ENCODE assay signal across 21 mouse cellular contexts in the genomic region with DNA sequence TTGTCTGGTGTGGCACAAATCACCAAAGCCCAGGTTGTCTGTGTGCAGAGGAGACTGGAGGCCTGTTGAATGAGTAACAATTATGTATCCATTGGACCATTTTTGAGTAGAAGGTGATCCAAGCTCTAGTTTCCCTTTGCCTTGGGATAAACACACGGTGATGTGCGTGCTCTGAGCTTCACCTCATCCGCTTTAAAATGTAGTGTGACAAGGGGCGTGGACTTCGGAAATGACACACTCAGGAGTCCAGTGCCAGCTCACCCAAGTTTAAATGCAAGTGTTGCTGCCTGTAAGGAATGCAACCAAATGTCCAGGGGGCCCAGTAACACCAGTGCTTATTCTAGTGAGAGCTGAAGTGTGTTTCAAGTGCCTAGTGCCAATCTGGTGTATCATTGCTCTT.
A peak's percentile ranks its signal among the peaks of the same experiment; 100 is the strongest.
DNase-seq lines count a peak whose midpoint lies in the region; ATAC-seq lines count a peak whose summit lies in the region.
"Had no signal": no experiment of that assay in that cellular context is flagged by ENCODE, and none has a peak within 500 bp of the region (broad histone marks: within the 10 kb centered on the region; RNA-seq: fewer than 3 reads in every experiment).

No protein-coding gene starts in this region.

- no peak for ATAC-seq in intestine, embryonic 14.5 days (replicated peaks; ENCODE audit: low FRiP score, low TSS enrichment, low read depth)
- ATAC-seq in intestine, embryonic 15.5 days: no peak
- no peak for ATAC-seq in neural tube, embryonic 15.5 days (ENCODE audit: low FRiP score)
- ATAC-seq: forebrain, embryonic 14.5 days; forebrain, embryonic 16.5 days had no signal

- peaks cover 91% of the 10 kb centered on the region for H3K27me3 ChIP-seq in intestine, embryonic 14.5 days (replicated peaks; ENCODE audit: control insufficient read depth, insufficient read depth, low read length)
- peaks cover 65% of the 10 kb centered on the region for H3K27me3 ChIP-seq in intestine, embryonic 15.5 days (replicated peaks)
- H3K27me3 ChIP-seq in neural tube, embryonic 15.5 days (replicated peaks): peaks cover 92% of the 10 kb centered on the region
- H3K27me3 ChIP-seq in embryonic facial prominence, embryonic 10.5 days (replicated peaks; ENCODE audit: low read depth, poor library complexity, severe bottlenecking): peaks cover 97% of the 10 kb centered on the region

- H3K4me3 ChIP-seq in intestine, embryonic 14.5 days (ENCODE audit: low read depth, low read length): no peak overlapping the region
- no peak overlapping the region for H3K4me3 ChIP-seq in intestine, embryonic 15.5 days (replicated peaks)
- no peak overlapping the region for H3K4me3 ChIP-seq in neural tube, embryonic 15.5 days (replicated peaks)
- no peak overlapping the region for H3K4me3 ChIP-seq in embryonic facial prominence, embryonic 10.5 days
- H3K4me3 ChIP-seq: embryonic facial prominence, embryonic 13.5 days; embryonic facial prominence, embryonic 15.5 days; erythroblast, embryonic 14.5 days; forebrain, embryonic 10.5 days; forebrain, embryonic 12.5 days had no signal

- no peaks in the 10 kb centered on the region for H3K36me3 ChIP-seq in intestine, embryonic 14.5 days (ENCODE audit: control insufficient read depth, insufficient read depth, low read length)
- no peaks in the 10 kb centered on the region for H3K36me3 ChIP-seq in intestine, embryonic 15.5 days
- no peaks in the 10 kb centered on the region for H3K36me3 ChIP-seq in neural tube, embryonic 15.5 days
- no peaks in the 10 kb centered on the region for H3K36me3 ChIP-seq in embryonic facial prominence, embryonic 10.5 days (replicated peaks)
- H3K36me3 ChIP-seq: embryonic facial prominence, embryonic 13.5 days; embryonic facial prominence, embryonic 15.5 days; forebrain, embryonic 10.5 days; forebrain, embryonic 12.5 days had no signal

- 91% methylated on average over 5 of the region's 5 CpGs for WGBS in intestine, embryonic 14.5 days
- 83% methylated on average over 5 of the region's 5 CpGs for WGBS in intestine, embryonic 15.5 days
- 88% methylated on average over 5 of the region's 5 CpGs for WGBS in neural tube, embryonic 15.5 days
- WGBS in embryonic facial prominence, embryonic 10.5 days: 89% methylated on average over 5 of the region's 5 CpGs

- H3K4me2 ChIP-seq in intestine, embryonic 14.5 days (ENCODE audit: low read length): no peak overlapping the region
- no peak overlapping the region for H3K4me2 ChIP-seq in intestine, embryonic 15.5 days (replicated peaks)
- no peak overlapping the region for H3K4me2 ChIP-seq in neural tube, embryonic 15.5 days
- H3K4me2 ChIP-seq: embryonic facial prominence, embryonic 13.5 days; embryonic facial prominence, embryonic 15.5 days; forebrain, embryonic 12.5 days had no signal

- no peak overlapping the region for H3K9ac ChIP-seq in intestine, embryonic 14.5 days (ENCODE audit: low read length)
- H3K9ac ChIP-seq in intestine, embryonic 15.5 days: no peak overlapping the region
- H3K9ac ChIP-seq in neural tube, embryonic 15.5 days (replicated peaks): no peak overlapping the region
- H3K9ac ChIP-seq: embryonic facial prominence, embryonic 13.5 days; embryonic facial prominence, embryonic 15.5 days; forebrain, embryonic 12.5 days had no signal

- H3K4me1 ChIP-seq in intestine, embryonic 14.5 days (replicated peaks; ENCODE audit: control insufficient read depth, insufficient read depth, low read length): no peaks in the 10 kb centered on the region
- H3K4me1 ChIP-seq in intestine, embryonic 15.5 days (replicated peaks): peaks cover 8% of the 10 kb centered on the region
- 0 out of 2 replicates have a peak, but pooled peaks cover 6% of the 10 kb centered on the region for H3K4me1 ChIP-seq in neural tube, embryonic 15.5 days
- peaks cover 23% of the 10 kb centered on the region for H3K4me1 ChIP-seq in embryonic facial prominence, embryonic 10.5 days

- no peak overlapping the region for H3K27ac ChIP-seq in intestine, embryonic 14.5 days (ENCODE audit: low read depth)
- H3K27ac ChIP-seq in intestine, embryonic 15.5 days: no peak overlapping the region
- no peak overlapping the region for H3K27ac ChIP-seq in neural tube, embryonic 15.5 days (replicated peaks)
- no peak overlapping the region for H3K27ac ChIP-seq in embryonic facial prominence, embryonic 10.5 days (replicated peaks)
- H3K27ac ChIP-seq: embryonic facial prominence, embryonic 13.5 days; embryonic facial prominence, embryonic 15.5 days; forebrain, embryonic 10.5 days; forebrain, embryonic 12.5 days had no signal

- H3K9me3 ChIP-seq in intestine, embryonic 14.5 days (ENCODE audit: control insufficient read depth, low read length): no peaks in the 10 kb centered on the region
- no peaks in the 10 kb centered on the region for H3K9me3 ChIP-seq in intestine, embryonic 15.5 days
- H3K9me3 ChIP-seq in neural tube, embryonic 15.5 days (replicated peaks): no peaks in the 10 kb centered on the region
- no peaks in the 10 kb centered on the region for H3K9me3 ChIP-seq in embryonic facial prominence, embryonic 10.5 days
- H3K9me3 ChIP-seq: embryonic facial prominence, embryonic 13.5 days; embryonic facial prominence, embryonic 15.5 days; forebrain, embryonic 10.5 days; forebrain, embryonic 12.5 days had no signal

- DNase-seq in intestine, embryonic 14.5 days (ENCODE audit: low spot score): peak; percentile 40
- peak; percentile 12 for DNase-seq in neural tube, embryonic 10.5 days (ENCODE audit: extremely low spot score, low spot score)
- peak; percentile 3 for DNase-seq in embryonic facial prominence, embryonic 10.5 days (ENCODE audit: low spot score)
- no peak for DNase-seq in adrenal gland, adult (ENCODE audit: inconsistent age in 2 of 2, low spot score in 1 of 2)
- DNase-seq: adrenal gland, adult 8-10 months; adrenal gland, postnatal 14 days; adrenal gland, postnatal 36 days; cerebellum, adult 11-12 months; cerebellum, adult 2 months; cerebellum, adult 9-10 months; cerebellum, postnatal 10 days; cerebellum, postnatal 25 days had no signal

Comparison
In these comparisons a context has a peak if more than half of its experiments do, and no peak if none do; other contexts are left out.
1. DNase-seq: peak in intestine, embryonic 14.5 days (single experiment), neural tube, embryonic 10.5 days (single experiment) and embryonic facial prominence, embryonic 10.5 days (single experiment); none in adrenal gland, adult (0 of 2).